Mouse (Mus musculus) neutrophil, adult 5-6 weeks (primary cell): Measurements from ENCODE around the gene Mrpl38. TPM values are rescaled to one million over a fixed set of nuclear protein-coding genes. Genes with fewer than 3 reads are reported as not detected.

ENCODE experiments used
- ATAC-seq: fragments of 151-379, 151-347 bp; 2 replicates; pipeline ENCODE4 v1.8.0; 2017; ENCODE audit warnings: mild to moderate bottlenecking, moderate TSS enrichment; ENCODE audit not compliant: insufficient number of reproducible peaks, poor library complexity, low FRiP score, severe bottlenecking; ENCODE audit errors: extremely low read depth
- total RNA-seq: library from RNA; stranded (forward); fragments of 200-1000 nt; gene quantifications from 2 replicates; pipeline ENCODE4 v1.2.3, GENCODE M21; 2017

Gene Mrpl38
- total RNA-seq, 1 experiment from 2014 or later: 17.7 TPM

- ATAC-seq: no peak
These were observed 7.8 kb upstream of the Mrpl38 start for GRCm38 (mm10) chr11:116146294-116146985.

- ATAC-seq: no peak
These were observed 7.0 kb upstream of the Mrpl38 start for GRCm38 (mm10) chr11:116145481-116146293.

GRCm38 (mm10) chr11:116143468-116143867, 4.8 kb upstream of the Mrpl38 start:
- ATAC-seq: no peak

GRCm38 (mm10) chr11:116142211-116142991, 3.7 kb upstream of the Mrpl38 start:
- ATAC-seq: no peak

- ATAC-seq: no peak
These were observed 586 bp downstream of the Mrpl38 start for GRCm38 (mm10) chr11:116138096-116138467.

- no peak for ATAC-seq
These were observed 4.5 kb downstream of the Mrpl38 start for GRCm38 (mm10) chr11:116134171-116134570.

GRCm38 (mm10) chr11:116133497-116133896, 5.2 kb downstream of the Mrpl38 start:
- no peak for ATAC-seq

- no peak for ATAC-seq
These were observed 6.0 kb downstream of the Mrpl38 start for GRCm38 (mm10) chr11:116132366-116133333.

- no peak for ATAC-seq
These were observed 7.1 kb downstream of the Mrpl38 start for GRCm38 (mm10) chr11:116131349-116132170.

- peak; percentile 72 for ATAC-seq
These were observed 8.0 kb downstream of the Mrpl38 start, which contains the start of gene Trim65 for GRCm38 (mm10) chr11:116130488-116131205. Gene Trim65 (minus strand): TSS chr11:116131128.

- no peak for ATAC-seq
These were observed 8.6 kb downstream of the Mrpl38 start for GRCm38 (mm10) chr11:116129993-116130487.

- no peak for ATAC-seq
These were observed 9.4 kb downstream of the Mrpl38 start for GRCm38 (mm10) chr11:116129091-116129790.

GRCm38 (mm10) chr11:116127986-116128385, 10.7 kb downstream of the Mrpl38 start:
- no peak for ATAC-seq

- ATAC-seq: no peak
These were observed 11.3 kb downstream of the Mrpl38 start, which contains the start of gene Trim47 for GRCm38 (mm10) chr11:116127156-116127980. Gene Trim47 (minus strand): TSS chr11:116127210.

- ATAC-seq: no peak
These were observed 12.4 kb downstream of the Mrpl38 start for GRCm38 (mm10) chr11:116126261-116126660.
